Mouse (Mus musculus) limb, embryonic 10.5 days (tissue): ENCODE results near the gene Hyal2. TPM values are rescaled to one million over a fixed set of nuclear protein-coding genes. Genes with fewer than 3 reads are reported as not detected.
"Not testable (repeated sequence)": the region's sequence is repeated elsewhere in the genome, so short reads cannot be mapped to it uniquely, and the experiment has no call there.

Experiments
- DNase-seq: peaks from one replicate; pipeline ENCODE4 v3.0.0-alpha.2; 2017; ENCODE audit warnings: low spot score
- H3K27ac ChIP-seq: fragments of 300-500 bp; sonication (generic); 2 replicates; pipeline ENCODE4 v1.5.1; 2016; ENCODE audit warnings: mild to moderate bottlenecking
- H3K27me3 ChIP-seq: fragments of 300-500 bp; sonication (generic); 2 replicates; pipeline ENCODE4 v1.6.1; 2016; ENCODE audit warnings: low read depth, mild to moderate bottlenecking; ENCODE audit not compliant: poor library complexity, severe bottlenecking
- H3K36me3 ChIP-seq: fragments of 300-500 bp; sonication (generic); 2 replicates; pipeline ENCODE4 v1.6.1; 2016; ENCODE audit warnings: mild to moderate bottlenecking, moderate library complexity
- H3K4me1 ChIP-seq: fragments of 300-500 bp; sonication (generic); 2 replicates; pipeline ENCODE4 v1.6.1; 2016
- H3K4me3 ChIP-seq: fragments of 300-500 bp; sonication (generic); 2 replicates; pipeline ENCODE4 v1.5.1; 2016; ENCODE audit warnings: mild to moderate bottlenecking, moderate library complexity
- H3K9me3 ChIP-seq: fragments of 300-500 bp; sonication (generic); replicated peaks from 2 replicates; pipeline ENCODE4 v1.6.1; 2016; ENCODE audit warnings: mild to moderate bottlenecking
- WGBS: fragments of 180-500 bp; shearing (Covaris S2); methylation state at CpG from one replicate; pipeline ENCODE4 v1.1.7; 2016; 5-methylcytosine and 5-hydroxymethylcytosine counted together
- polyA plus RNA-seq: library from polyadenylated mRNA; unstranded; fragments of >200 nt; fragmentation: Nextera tagmentation; extraction: Ambion mirVana; gene quantifications from 2 replicates; pipeline ENCODE4 v1.2.1, GENCODE M21; 2016

The Hyal2 gene
- polyA plus RNA-seq, 1 experiment from 2014 or later: 160 TPM

GRCm38 (mm10) chr9:107565556-107565955, 2.2 kb upstream of the Hyal2 start:
- not testable (repeated sequence) for DNase-seq, H3K27me3 ChIP-seq, H3K9me3 ChIP-seq, H3K4me3 ChIP-seq
- Histone ChIP-seq H3K36me3 (peaks cover 52% of the 10 kb centered on the region), H3K27ac (peak overlapping the region; percentile 31; the same call in 1 of the 2 replicates), H3K4me1 (peaks cover 75% of the 10 kb centered on the region)
- 54% methylated on average over 5 of the region's 5 CpGs for WGBS

GRCm38 (mm10) chr9:107566041-107566709, 1.6 kb upstream of the Hyal2 start:
- H3K27ac ChIP-seq: 0 out of 2 replicates have a peak overlapping the region, but pooled peaks have one; percentile 22
- H3K27me3 ChIP-seq: no peaks in the 10 kb centered on the region
- 62% methylated on average over 15 of the region's 15 CpGs for WGBS
- H3K36me3 ChIP-seq: peaks cover 52% of the 10 kb centered on the region
- no peaks in the 10 kb centered on the region for H3K9me3 ChIP-seq
- DNase-seq: peak; percentile 84
- H3K4me1 ChIP-seq: peaks cover 82% of the 10 kb centered on the region
- H3K4me3 ChIP-seq: no peak overlapping the region; the same call in 1 of the 2 replicates

GRCm38 (mm10) chr9:107566855-107567254, 890 bp upstream of the Hyal2 start:
- Histone ChIP-seq H3K27me3 (no peaks in the 10 kb centered on the region), H3K4me1 (peaks cover 83% of the 10 kb centered on the region), H3K4me3 (peak overlapping the region; percentile 83; the same call in 1 of the 2 replicates), H3K9me3 (no peaks in the 10 kb centered on the region), H3K27ac (peak overlapping the region; percentile 96), H3K36me3 (peaks cover 52% of the 10 kb centered on the region)
- 76% methylated on average over 3 of the region's 3 CpGs for WGBS
- DNase-seq: no peak

- peaks cover 59% of the 10 kb centered on the region for H3K36me3 ChIP-seq
- whole genome bisulfite sequencing: under 1% methylated on average over 41 of the region's 41 CpGs
- H3K27me3 ChIP-seq: no peaks in the 10 kb centered on the region
- no peaks in the 10 kb centered on the region for H3K9me3 ChIP-seq
- H3K27ac ChIP-seq: peak overlapping the region; percentile 96
- peak overlapping the region; percentile 83 for H3K4me3 ChIP-seq
- peak; percentile 91 for DNase-seq
- H3K4me1 ChIP-seq: peaks cover 71% of the 10 kb centered on the region
Measured at GRCm38 (mm10) chr9:107568331-107569261, 851 bp downstream of the Hyal2 start.

- peak overlapping the region; percentile 96 for H3K27ac ChIP-seq
- WGBS: under 1% methylated on average over 23 of the region's 23 CpGs
- no peaks in the 10 kb centered on the region for H3K27me3 ChIP-seq
- H3K4me3 ChIP-seq: peak overlapping the region; percentile 83
- H3K4me1 ChIP-seq: peaks cover 64% of the 10 kb centered on the region
- no peaks in the 10 kb centered on the region for H3K9me3 ChIP-seq
- DNase-seq: no peak
- peaks cover 63% of the 10 kb centered on the region for H3K36me3 ChIP-seq
Measured at GRCm38 (mm10) chr9:107569270-107569669, 1.5 kb downstream of the Hyal2 start.

GRCm38 (mm10) chr9:107570016-107570415, 2.3 kb downstream of the Hyal2 start:
- DNase-seq: no peak
- Histone ChIP-seq H3K4me3 (peak overlapping the region; percentile 83), H3K9me3 (no peaks in the 10 kb centered on the region), H3K36me3 (peaks cover 63% of the 10 kb centered on the region), H3K27me3 (no peaks in the 10 kb centered on the region), H3K27ac (peak overlapping the region; percentile 96), H3K4me1 (peaks cover 59% of the 10 kb centered on the region)
- WGBS: 64% methylated on average over 13 of the region's 13 CpGs

- H3K4me3 ChIP-seq: peak overlapping the region; percentile 83
- H3K9me3 ChIP-seq: no peaks in the 10 kb centered on the region
- peaks cover 62% of the 10 kb centered on the region for H3K36me3 ChIP-seq
- H3K27ac ChIP-seq: peak overlapping the region; percentile 96; the same call in 1 of the 2 replicates
- peaks cover 56% of the 10 kb centered on the region for H3K4me1 ChIP-seq
- WGBS: 94% methylated on average over 21 of the region's 21 CpGs
- no peak for DNase-seq
- no peaks in the 10 kb centered on the region for H3K27me3 ChIP-seq
Measured at GRCm38 (mm10) chr9:107570845-107571244, 3.1 kb downstream of the Hyal2 start.

GRCm38 (mm10) chr9:107571534-107572326, 4.0 kb downstream of the Hyal2 start:
- Histone ChIP-seq H3K9me3 (no peaks in the 10 kb centered on the region), H3K27ac (no peak overlapping the region; the same call in 1 of the 2 replicates), H3K4me1 (peaks cover 58% of the 10 kb centered on the region), H3K27me3 (no peaks in the 10 kb centered on the region), H3K36me3 (peaks cover 56% of the 10 kb centered on the region), H3K4me3 (peak overlapping the region; percentile 83; the same call in 1 of the 2 replicates)
- WGBS: 95% methylated on average over 22 of the region's 22 CpGs
- no peak for DNase-seq

GRCm38 (mm10) chr9:107572327-107572662, 4.5 kb downstream of the Hyal2 start:
- Histone ChIP-seq H3K27ac (no peak overlapping the region), H3K4me1 (peaks cover 58% of the 10 kb centered on the region), H3K9me3 (no peaks in the 10 kb centered on the region), H3K27me3 (no peaks in the 10 kb centered on the region), H3K4me3 (0 out of 2 replicates have a peak overlapping the region, but pooled peaks have one; percentile 83), H3K36me3 (peaks cover 56% of the 10 kb centered on the region)
- 100% methylated on average over 2 of the region's 2 CpGs for WGBS
- no peak for DNase-seq

- Histone ChIP-seq H3K4me1 (peaks cover 57% of the 10 kb centered on the region), H3K36me3 (peaks cover 59% of the 10 kb centered on the region)
- not testable (repeated sequence) for H3K27me3 ChIP-seq, DNase-seq, H3K9me3 ChIP-seq, H3K27ac ChIP-seq, H3K4me3 ChIP-seq
- WGBS: 84% methylated on average over 6 of the region's 6 CpGs
Measured at GRCm38 (mm10) chr9:107573774-107574173, 6.0 kb downstream of the Hyal2 start.

GRCm38 (mm10) chr9:107575579-107576356, 8.0 kb downstream of the Hyal2 start:
- 83% methylated on average over 14 of the region's 14 CpGs for WGBS
- H3K4me3 ChIP-seq: 0 out of 2 replicates have a peak overlapping the region, but pooled peaks have one; percentile 46
- H3K9me3 ChIP-seq: no peaks in the 10 kb centered on the region
- H3K4me1 ChIP-seq: peaks cover 62% of the 10 kb centered on the region
- peaks cover 60% of the 10 kb centered on the region for H3K36me3 ChIP-seq
- H3K27ac ChIP-seq: peak overlapping the region; percentile 84
- no peaks in the 10 kb centered on the region for H3K27me3 ChIP-seq
- DNase-seq: no peak
